Mouse (Mus musculus): ENCODE results near the gene Zfp786. TPM values are rescaled to one million over a fixed set of nuclear protein-coding genes. Genes with fewer than 3 reads are reported as not detected.
A peak's percentile ranks its signal among the peaks of the same experiment; 100 is the strongest.
"Not testable (repeated sequence)": the region's sequence is repeated elsewhere in the genome, so short reads cannot be mapped to it uniquely, and the experiment has no call there.

The Zfp786 gene
- total and polyA plus RNA-seq, 3 experiments = 0.26 to 9.3 (median 1.1) TPM

DNA sequence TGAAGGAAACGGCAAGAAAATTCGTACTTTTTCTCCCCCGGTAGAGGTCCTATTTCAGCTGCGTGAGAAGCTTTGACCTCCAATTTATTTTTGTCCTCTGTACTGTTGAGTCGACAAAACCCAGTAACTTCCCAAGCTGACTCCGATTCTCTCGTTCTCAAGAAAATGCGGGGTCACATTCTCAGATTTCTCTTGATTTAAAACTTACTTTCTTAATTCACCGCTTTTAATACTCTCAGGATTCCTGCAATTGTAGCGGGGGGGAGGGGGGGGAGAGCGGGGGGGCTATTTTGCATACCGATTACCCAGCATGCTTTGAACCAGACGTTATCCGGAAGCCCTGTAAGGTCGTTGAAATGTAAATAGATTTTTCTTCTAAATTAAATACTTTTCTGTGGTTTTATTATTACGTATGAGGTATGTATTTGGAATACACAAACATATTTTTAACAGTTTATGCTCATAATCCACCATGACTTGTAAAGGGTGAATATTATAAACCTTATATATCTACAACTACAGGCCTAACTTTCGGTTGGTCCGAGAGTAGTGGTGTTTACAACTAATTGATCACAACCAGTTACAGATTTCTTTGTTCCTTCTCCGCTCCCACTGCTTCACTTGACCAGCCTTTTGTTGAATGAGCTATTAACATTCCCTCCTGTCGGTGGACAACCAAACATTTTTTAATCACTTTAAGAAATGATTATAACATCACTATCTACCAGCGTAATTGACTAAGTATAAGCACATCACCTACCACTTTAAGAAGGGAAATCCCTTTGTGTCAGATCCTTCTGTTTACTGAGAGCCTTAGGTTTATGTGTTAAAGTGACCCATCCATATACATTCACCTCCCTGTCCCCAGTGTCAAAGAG is 49.3 kb downstream of the Zfp786 start:
- peaks cover 24% of the 10 kb centered on the region for H3K4me1 ChIP-seq (ENCODE audit: insufficient read depth, low read depth, low read length)
- DNase-seq (ENCODE audit: low spot score) = no peak
- peaks cover 3% of the 10 kb centered on the region for H3K9me3 ChIP-seq (replicated peaks)
- peak overlapping the region; percentile 65 for H3K4me3 ChIP-seq (ENCODE audit: low read depth, low read length)
- H3K27me3 ChIP-seq (ENCODE audit: insufficient read depth, low read length) = 0 out of 2 replicates have a peak, but pooled peaks cover 2% of the 10 kb centered on the region
- no peaks in the 10 kb centered on the region for H3K36me3 ChIP-seq (replicated peaks)
- ATAC-seq (ENCODE audit: extremely low read depth, insufficient number of reproducible peaks, low FRiP score, poor library complexity, severe bottlenecking) = peak; percentile 60
- TF ChIP-seq GATA2 (IDR thresholded peaks at IDR 0.05; ENCODE audit: borderline replicate concordance, low read depth, low read length) (no peak), GATA1 (IDR thresholded peaks at IDR 0.05; ENCODE audit: borderline replicate concordance, low read length) (no peak), CTCF (IDR thresholded peaks at IDR 0.05; ENCODE audit: low read depth, low read length) (no peak), TAL1 (conservative IDR thresholded peaks at IDR 0.05; ENCODE audit: low read depth, low read length) (no peak), POLR2AphosphoS5 (IDR thresholded peaks at IDR 0.05; ENCODE audit: insufficient replicate concordance, low read depth, low read length) (no peak)

DNA sequence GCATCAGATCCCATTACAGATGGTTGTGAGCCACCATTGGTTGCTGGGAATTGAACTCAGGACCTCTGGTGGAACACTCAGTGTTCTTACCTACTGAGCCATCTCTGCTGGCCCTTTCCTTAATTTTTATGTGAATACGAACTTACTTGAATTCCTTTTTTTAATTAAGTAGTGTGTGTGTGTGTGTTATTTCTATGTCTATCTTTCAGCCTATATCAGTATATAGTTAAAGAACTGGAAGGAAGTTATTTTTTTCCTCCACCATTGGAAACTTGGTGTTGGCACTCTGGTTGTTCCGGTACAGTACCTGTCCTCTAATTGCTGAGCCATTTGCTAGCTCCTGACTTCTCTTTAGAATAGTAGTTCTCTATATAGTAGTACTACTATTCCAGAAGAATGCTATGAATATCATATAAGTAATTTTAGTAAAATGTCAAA is 50.1 kb downstream of the Zfp786 start:
- Histone ChIP-seq H3K4me1 (ENCODE audit: insufficient read depth, low read depth, low read length) (peaks cover 24% of the 10 kb centered on the region), H3K4me3 (ENCODE audit: low read depth, low read length) (peak overlapping the region; percentile 65), H3K9me3 (replicated peaks) (peaks cover 3% of the 10 kb centered on the region), H3K36me3 (replicated peaks) (no peaks in the 10 kb centered on the region), H3K27me3 (ENCODE audit: insufficient read depth, low read length) (0 out of 2 replicates have a peak, but pooled peaks cover 2% of the 10 kb centered on the region)
- no peak for TF ChIP-seq GATA1 (IDR thresholded peaks at IDR 0.05; ENCODE audit: borderline replicate concordance, low read length)
- TF ChIP-seq GATA2 (IDR thresholded peaks at IDR 0.05; ENCODE audit: borderline replicate concordance, low read depth, low read length) = no peak
- TF ChIP-seq CTCF (IDR thresholded peaks at IDR 0.05; ENCODE audit: low read depth, low read length) = no peak
- TF ChIP-seq POLR2AphosphoS5 (IDR thresholded peaks at IDR 0.05; ENCODE audit: insufficient replicate concordance, low read depth, low read length) = no peak
- no peak for TF ChIP-seq TAL1 (conservative IDR thresholded peaks at IDR 0.05; ENCODE audit: low read depth, low read length)
- DNase-seq (ENCODE audit: low spot score) (no peak), ATAC-seq (ENCODE audit: extremely low read depth, insufficient number of reproducible peaks, low FRiP score, poor library complexity, severe bottlenecking) (no peak)

DNA sequence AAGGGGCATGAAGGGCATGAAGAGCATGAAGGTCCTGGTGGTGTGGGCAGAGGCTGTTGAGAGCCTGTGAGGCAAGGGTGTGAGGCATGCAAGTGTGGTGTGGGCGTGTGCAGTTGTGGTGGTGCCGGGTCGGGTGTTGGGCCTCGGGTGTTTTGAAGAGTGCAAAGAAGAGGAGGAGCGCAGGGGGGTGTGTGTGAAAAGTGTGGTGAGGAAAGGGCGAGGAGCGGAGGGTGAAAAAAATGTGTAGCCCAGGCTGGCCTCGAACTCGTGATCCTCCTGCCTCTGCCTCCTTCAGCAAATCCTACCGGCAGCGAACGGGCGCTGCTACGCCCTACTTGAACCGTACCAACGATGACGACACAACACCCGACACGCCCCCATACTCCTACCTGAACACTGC is 58.9 kb downstream of the Zfp786 start:
- not testable (repeated sequence) for H3K9me3 ChIP-seq (replicated peaks); H3K36me3 ChIP-seq (replicated peaks); H3K4me1 ChIP-seq (ENCODE audit: insufficient read depth, low read depth, low read length); ATAC-seq (ENCODE audit: extremely low read depth, insufficient number of reproducible peaks, low FRiP score, poor library complexity, severe bottlenecking); H3K27me3 ChIP-seq (ENCODE audit: insufficient read depth, low read length); DNase-seq (ENCODE audit: low spot score)
- H3K4me3 ChIP-seq (ENCODE audit: low read depth, low read length) = peak overlapping the region; percentile 61; the same call in 1 of the 2 replicates

DNA sequence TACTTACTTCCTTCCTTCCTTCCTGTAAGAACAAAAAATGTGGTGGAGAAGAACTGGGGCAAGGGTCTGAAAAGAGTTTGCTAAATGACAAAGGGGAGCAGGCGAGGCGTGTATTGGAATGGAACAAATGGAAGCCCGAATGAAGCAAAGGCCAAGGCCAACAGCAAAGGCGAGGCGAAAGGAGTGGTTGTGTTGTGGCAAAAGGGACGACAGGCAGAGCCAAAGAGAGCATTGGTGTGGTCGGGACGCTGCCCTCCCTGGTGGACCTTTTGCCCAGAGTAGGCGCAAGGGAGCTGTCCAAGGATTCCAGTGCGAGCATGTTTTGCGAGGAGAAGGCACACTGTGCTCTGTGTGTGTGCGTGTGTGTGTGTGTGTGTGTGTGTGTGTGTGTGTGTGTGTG is 59.6 kb downstream of the Zfp786 start:
- DNase-seq (ENCODE audit: low spot score); H3K27me3 ChIP-seq (ENCODE audit: insufficient read depth, low read length); ATAC-seq (ENCODE audit: extremely low read depth, insufficient number of reproducible peaks, low FRiP score, poor library complexity, severe bottlenecking): not testable (repeated sequence)

DNA sequence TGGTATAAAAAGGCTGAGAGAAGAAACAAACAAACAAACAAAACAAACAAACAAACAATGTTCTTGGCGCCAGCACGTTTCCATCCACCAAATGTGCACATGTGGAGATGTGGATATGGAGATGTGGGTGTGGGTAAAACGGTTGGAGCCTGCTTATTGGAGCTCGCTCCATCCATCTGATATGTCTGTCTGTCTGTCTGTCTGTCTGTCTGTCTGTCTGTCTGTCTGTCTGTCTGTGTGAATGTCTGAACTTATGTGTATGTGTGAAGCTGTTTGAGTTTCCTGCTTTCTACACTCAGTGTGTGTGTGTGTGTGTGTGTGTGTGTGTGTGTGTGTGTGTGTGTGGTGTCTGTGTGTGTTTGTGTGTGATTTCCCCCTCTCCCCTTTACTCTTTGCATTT is 60.8 kb downstream of the Zfp786 start:
- ATAC-seq (ENCODE audit: extremely low read depth, insufficient number of reproducible peaks, low FRiP score, poor library complexity, severe bottlenecking); H3K4me1 ChIP-seq (ENCODE audit: insufficient read depth, low read depth, low read length); H3K36me3 ChIP-seq (replicated peaks); H3K27me3 ChIP-seq (ENCODE audit: insufficient read depth, low read length); H3K4me3 ChIP-seq (ENCODE audit: low read depth, low read length); DNase-seq (ENCODE audit: low spot score); H3K9me3 ChIP-seq (replicated peaks): not testable (repeated sequence)

More for the DNA sequence above, 59.6 kb downstream of the Zfp786 start:
- H3K4me3 ChIP-seq (ENCODE audit: low read depth, low read length); H3K36me3 ChIP-seq (replicated peaks); H3K9me3 ChIP-seq (replicated peaks); H3K4me1 ChIP-seq (ENCODE audit: insufficient read depth, low read depth, low read length): not testable (repeated sequence)

Other genes starting within 250 kb of the Zfp786 start
- 268 and 285 TPM in 2 replicates for gene Ezh2, start 235.5 kb downstream of the Zfp786 start, total RNA-seq (2014; fragmentation: Nextera tagmentation)
- 81.1 and 97.6 TPM in 2 replicates for gene Ezh2, start 235.5 kb downstream of the Zfp786 start, total RNA-seq (2017)
- gene Ezh2, start 235.5 kb downstream of the Zfp786 start, polyA plus RNA-seq (2012) = 47.1 and 56.7 TPM in 2 replicates
- gene Pdia4, start 17.4 kb downstream of the Zfp786 start, total RNA-seq (2014; fragmentation: Nextera tagmentation) = 46.6 and 55.0 TPM in 2 replicates
- gene Pdia4, start 17.4 kb downstream of the Zfp786 start, total RNA-seq (2017) = 95.8 and 96.7 TPM in 2 replicates
- gene Pdia4, start 17.4 kb downstream of the Zfp786 start, polyA plus RNA-seq (2012) = 4.0 and 5.0 TPM in 2 replicates
- gene Zfp398, start 4.8 kb upstream of the Zfp786 start, total RNA-seq (2014; fragmentation: Nextera tagmentation) = 27.5 and 32.3 TPM in 2 replicates
- 12.6 and 15.7 TPM in 2 replicates for gene Zfp398, start 4.8 kb upstream of the Zfp786 start, total RNA-seq (2017)
- gene Zfp398, start 4.8 kb upstream of the Zfp786 start, polyA plus RNA-seq (2012) = 4.1 and 4.6 TPM in 2 replicates
- 11.1 and 14.3 TPM in 2 replicates for gene Zfp282, start 46.3 kb upstream of the Zfp786 start, total RNA-seq (2014; fragmentation: Nextera tagmentation)
- 13.3 and 13.6 TPM in 2 replicates for gene Zfp282, start 46.3 kb upstream of the Zfp786 start, total RNA-seq (2017)
- gene Zfp282, start 46.3 kb upstream of the Zfp786 start, polyA plus RNA-seq (2012) = 24.6 and 24.9 TPM in 2 replicates
- gene Zfp212, start 89.6 kb upstream of the Zfp786 start, total RNA-seq (2014; fragmentation: Nextera tagmentation) = 11.1 and 11.4 TPM in 2 replicates
- gene Zfp212, start 89.6 kb upstream of the Zfp786 start, total RNA-seq (2017) = 7.6 and 8.2 TPM in 2 replicates
- 14.0 and 16.5 TPM in 2 replicates for gene Zfp212, start 89.6 kb upstream of the Zfp786 start, polyA plus RNA-seq (2012)
- gene Zfp956, start 122.5 kb upstream of the Zfp786 start, total RNA-seq (2014; fragmentation: Nextera tagmentation) = 6.2 and 6.5 TPM in 2 replicates
- 5.8 and 8.6 TPM in 2 replicates for gene Zfp956, start 122.5 kb upstream of the Zfp786 start, total RNA-seq (2017)
- gene Zfp956, start 122.5 kb upstream of the Zfp786 start, polyA plus RNA-seq (2012) = 5.5 and 8.0 TPM in 2 replicates
- gene Zfp777, start 218.0 kb upstream of the Zfp786 start, total RNA-seq (2014; fragmentation: Nextera tagmentation) = 27.4 and 28.0 TPM in 2 replicates
- 22.1 and 25.4 TPM in 2 replicates for gene Zfp777, start 218.0 kb upstream of the Zfp786 start, total RNA-seq (2017)
- 69.6 and 86.8 TPM in 2 replicates for gene Zfp777, start 218.0 kb upstream of the Zfp786 start, polyA plus RNA-seq (2012)

Measured in G1E (cell line).